Mouse (Mus musculus) gonadal fat pad, adult 2 months (tissue): ENCODE measurements at regions not wholly inside any gene's neighbourhood (a gene's known extent, or its start where the extent isn't known, plus 50 kb on each side); places are given as distances from the start of the nearest gene placed in this dataset.

Experiments
- DNase-seq: peaks from one replicate; pipeline ENCODE4 v3.0.0-alpha.2; 2012; ENCODE audit warnings: low read depth

- DNase-seq: peak; percentile 30
Measured at GRCm38 (mm10) chr9:33214523-33214922, 578.5 kb downstream of the Ets1 start.

DNA sequence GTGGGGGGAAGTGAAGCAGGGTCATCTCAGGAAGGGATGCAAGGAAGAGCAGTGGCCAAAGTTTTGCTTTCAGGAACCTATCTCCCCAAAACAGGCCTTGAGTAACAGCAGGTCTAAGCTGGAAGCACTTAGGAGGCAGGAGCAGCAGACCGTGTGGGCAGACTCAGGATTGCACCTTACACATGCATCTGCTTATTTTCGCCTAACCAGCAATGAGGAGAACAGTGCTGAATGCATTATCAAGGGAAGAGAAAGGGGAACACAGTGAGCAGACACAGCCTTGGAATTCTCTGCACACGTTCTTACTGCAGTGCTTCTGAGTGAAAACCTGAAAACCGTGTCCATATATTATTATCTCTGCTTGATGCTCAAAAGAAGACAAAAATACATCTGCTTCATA lies 585.0 kb downstream of the Ets1 start:
- no peak for DNase-seq

GRCm38 (mm10) chr9:33222066-33222805 lies 586.2 kb downstream of the Ets1 start:
- DNase-seq: no peak

DNA sequence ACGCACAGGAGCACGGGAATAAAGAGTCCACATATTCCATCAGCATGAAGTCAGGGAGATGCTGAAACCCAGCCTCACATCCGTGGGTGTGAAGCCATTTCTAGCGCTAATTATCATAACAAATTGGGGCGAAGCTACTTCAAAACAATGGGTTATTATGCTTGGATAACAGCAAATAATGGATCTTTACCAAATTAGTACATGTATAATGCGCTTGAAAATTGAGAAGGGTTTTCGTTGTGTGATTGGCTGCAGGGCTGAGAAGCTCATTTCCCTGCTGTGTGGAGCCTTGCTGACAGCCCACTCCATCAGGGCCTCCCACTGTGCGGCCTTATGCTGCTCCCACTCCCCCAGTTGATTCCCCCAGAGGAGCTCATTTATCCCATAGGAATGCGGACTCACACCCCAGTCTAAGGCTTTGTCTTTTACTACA lies 597.7 kb downstream of the Ets1 start:
- no peak for DNase-seq

DNA sequence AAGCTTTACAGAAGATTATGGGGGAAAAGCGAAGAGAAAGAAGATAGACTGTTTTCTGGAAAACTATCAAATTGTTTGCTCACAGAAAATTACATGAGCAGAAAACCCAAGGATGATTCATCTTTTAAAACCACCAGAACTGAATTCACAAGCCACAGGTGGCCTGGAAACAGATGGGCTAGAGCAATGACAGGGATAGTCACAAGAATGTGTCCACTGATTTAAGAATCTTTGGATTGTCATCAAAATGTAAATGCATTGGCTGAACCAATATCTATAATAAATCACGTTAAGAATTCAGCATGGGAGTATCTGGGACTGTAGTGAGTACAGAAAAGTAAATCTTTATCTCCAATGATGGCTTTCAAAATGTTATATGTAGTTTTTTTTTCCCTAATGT lies 602.2 kb downstream of the Ets1 start:
- DNase-seq: no peak

- DNase-seq: no peak
Measured at GRCm38 (mm10) chr9:33238846-33239245, 602.8 kb downstream of the Ets1 start.

GRCm38 (mm10) chr9:33240506-33240905 lies 604.5 kb downstream of the Ets1 start:
- no peak for DNase-seq

- DNase-seq: no peak
Measured at GRCm38 (mm10) chr9:33240914-33241635, 605.1 kb downstream of the Ets1 start.

DNA sequence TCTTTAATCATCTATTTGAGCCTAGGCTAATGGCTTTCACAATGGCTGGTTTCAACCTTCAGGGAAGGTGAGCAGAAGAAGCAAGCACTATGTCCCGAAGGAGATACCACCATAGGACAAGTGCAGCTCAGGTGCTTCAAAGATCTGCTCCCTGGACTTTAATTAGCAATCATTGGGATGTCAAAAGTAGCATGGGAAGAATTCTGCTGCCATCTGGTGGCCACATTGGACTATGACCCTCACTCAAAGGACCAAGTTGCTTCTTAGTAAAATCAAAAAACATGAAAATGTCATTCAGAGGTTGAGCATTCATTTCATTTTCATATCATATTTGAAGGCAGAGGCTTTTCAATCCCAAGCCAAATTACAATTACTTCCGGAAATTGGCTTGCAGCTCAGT lies 610.9 kb downstream of the Ets1 start:
- no peak for DNase-seq

- no peak for DNase-seq
Measured at GRCm38 (mm10) chr9:33258241-33258640, 622.2 kb downstream of the Ets1 start.

- no peak for DNase-seq
Measured at GRCm38 (mm10) chr9:33260171-33260570, 624.1 kb downstream of the Ets1 start.

- DNase-seq: no peak
Measured at GRCm38 (mm10) chr9:33289381-33289780, 653.4 kb downstream of the Ets1 start.

DNA sequence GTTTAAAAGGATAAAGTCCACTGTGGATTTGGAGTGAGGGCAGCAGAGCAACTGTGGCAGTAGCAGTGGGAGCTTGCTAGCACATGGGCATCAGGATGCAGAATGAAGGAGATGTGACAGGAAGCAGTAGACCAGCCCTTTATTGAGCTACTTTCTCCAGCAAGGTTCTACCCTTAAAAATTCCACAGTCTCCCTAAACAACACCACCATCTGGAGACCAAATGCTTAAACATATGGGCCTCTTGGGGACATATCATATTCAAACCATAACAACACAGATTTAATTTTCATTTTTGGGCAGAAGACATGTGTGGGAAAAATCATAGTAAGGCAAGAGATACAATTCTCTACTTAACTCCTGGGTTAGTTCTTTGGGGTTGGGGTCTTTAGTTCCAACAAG lies 656.1 kb downstream of the Ets1 start:
- DNase-seq: no peak

DNA sequence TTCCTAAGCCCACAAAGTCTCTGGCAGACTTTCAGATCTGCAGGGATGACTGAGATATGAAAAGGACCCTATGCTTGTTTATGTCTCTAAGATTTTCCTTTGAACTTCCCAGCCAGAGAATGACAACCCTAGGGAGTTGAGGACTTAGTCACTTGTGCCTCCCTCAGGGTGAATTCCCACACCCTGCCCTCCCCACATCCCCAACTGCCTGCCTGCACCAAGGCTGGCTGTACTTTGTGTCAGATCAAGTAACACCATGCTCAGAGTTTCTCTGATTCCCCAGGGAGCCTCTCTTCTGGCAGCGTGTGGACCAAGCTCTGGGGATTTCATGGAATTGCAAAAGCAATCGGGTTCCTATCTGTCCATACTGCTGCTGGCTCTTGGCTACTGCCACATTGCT lies 659.9 kb downstream of the Ets1 start:
- no peak for DNase-seq

DNA sequence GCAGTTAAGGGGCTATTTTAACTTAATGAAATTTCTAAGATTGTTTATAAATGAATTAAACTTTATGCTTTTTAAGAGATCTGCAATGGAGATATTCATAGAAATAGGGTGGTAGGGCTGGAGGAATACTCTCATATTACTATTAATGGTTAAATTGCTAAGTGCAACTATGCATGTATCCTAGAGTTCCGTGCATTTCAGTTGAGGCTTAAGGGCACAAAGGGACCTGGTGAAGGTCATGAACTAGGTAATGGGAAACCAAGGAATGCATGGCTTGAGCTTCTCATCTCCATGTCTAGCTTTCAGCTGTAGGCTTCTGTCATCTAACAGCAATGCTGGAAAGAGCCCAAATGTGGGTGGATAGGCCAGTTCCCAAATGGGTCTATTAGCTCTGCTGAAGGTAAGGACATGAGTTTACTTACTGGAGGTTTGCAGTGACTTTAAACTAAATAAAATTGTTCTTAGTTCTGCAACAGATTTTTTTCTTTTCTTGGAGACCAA lies 683.6 kb downstream of the Ets1 start:
- DNase-seq: no peak

DNA sequence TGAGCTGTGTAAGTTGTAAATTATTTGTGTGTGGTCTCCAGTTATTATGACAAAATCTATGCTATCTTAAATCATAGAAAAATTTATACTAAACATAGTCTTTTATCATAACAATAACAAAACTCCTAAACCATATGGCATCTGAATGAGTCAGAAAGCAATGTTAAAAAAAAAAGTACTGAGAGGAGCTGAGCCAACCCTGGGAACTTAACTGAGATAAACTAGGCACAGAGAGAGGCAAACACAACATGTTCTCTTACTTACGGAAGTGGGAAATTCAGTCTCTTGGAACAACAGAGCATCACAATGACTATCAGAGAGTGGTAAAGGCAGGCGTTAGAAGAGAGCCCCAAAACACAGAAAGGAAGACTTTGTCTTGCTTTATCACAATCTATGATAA lies 691.7 kb downstream of the Ets1 start:
- DNase-seq: no peak

DNA sequence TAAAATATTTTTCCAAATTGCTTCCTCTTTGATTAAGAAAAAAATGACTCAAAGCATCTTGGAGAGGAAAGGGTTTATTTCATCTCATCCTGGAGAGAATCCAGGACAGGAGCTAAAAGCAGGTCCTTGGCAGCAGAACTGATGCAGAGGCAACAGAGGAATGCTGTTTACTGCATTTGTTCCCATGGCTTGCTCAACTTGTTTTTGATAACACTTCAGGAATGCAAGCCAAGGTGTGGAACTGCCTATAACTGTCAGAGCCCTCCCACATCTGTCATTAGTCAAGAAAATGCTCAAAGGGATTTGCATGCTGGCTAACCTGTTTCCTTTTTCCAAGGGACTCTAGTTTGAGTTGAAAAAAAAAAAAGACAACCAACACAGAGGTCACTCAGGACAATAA lies 714.2 kb downstream of the Ets1 start:
- no peak for DNase-seq

DNA sequence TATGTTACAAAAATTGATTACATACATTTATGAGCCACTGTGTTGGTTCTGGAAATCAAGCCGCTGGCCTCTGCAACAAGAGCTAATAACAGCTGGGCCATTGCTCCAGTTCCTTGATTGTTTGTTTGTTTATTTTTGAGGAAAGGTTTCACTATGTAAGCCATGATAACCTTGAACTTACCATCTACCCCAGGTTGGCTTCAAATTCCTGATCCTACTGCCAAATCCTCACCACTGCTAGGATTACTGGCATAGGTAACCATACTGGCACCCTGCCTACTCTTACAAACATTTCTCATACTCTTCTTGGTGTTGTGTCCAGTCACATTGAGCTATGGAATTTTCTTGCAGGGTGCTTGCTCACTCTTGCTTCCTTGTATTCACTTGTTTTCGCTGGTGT lies 720.6 kb downstream of the Ets1 start:
- no peak for DNase-seq

DNA sequence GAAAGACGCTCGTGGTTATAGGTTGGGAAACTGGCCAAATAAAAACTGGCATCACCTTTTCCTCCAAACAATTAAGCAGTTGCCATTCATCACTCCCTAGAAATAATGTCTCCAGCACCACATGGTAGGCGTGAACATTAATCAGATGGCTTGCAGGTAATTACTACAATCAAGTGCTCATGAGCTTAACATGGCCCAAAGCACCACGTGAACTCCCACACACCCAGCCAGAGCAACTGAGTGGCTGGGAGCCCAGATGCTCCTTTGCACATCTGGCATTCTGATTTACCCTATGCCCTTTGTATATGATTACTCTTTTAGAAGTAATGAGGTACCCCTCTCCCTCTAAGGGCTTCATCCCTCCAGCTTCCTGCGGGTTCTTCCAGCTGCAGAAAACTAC lies 724.9 kb downstream of the Ets1 start:
- no peak for DNase-seq

DNA sequence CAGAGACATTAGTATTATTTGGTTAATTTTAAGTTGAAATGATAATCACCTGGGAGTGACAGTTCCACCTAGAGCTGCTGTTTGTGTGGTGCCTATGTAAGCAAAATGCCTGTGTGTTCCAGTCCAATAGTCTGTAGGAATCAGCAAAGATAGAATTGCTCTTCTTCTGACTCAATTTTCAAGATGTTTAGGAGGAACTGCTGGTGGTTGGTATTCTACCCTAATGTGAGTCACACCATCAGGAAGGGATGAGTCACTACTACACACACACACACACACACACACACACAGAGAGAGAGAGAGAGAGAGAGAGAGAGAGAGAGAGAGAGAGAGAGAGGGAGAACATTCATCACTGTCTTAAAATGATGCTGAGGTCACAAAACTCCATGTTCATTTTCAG lies 753.1 kb downstream of the Ets1 start:
- no peak for DNase-seq

- DNase-seq: no peak
Measured at GRCm38 (mm10) chr9:33404691-33405090, 768.7 kb downstream of the Ets1 start.

DNA sequence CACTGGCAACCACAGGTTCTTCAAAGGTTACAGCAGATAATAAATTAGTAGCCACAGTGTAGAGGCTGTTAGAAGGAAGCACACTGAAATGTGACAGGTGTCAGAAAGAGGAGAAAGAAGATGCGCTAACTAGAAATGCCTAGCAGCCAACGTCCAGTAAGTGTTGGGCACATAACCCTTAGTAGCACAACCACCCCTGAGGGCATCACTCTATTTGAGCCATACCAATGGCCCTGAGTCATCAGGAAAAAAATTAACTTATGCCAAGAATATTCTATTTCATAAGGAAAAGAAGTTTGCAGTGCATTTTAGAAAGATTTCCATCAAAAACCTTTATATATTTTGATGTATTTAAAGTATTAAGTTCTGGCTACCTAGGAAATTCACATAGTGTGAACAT lies 771.5 kb downstream of the Ets1 start:
- no peak for DNase-seq

- DNase-seq: no peak
Measured at GRCm38 (mm10) chr9:33423781-33424180, 787.8 kb downstream of the Ets1 start.
